Mouse (Mus musculus) forebrain, postnatal 0 days (tissue): ENCODE data around the gene Cplx3. TPM values are rescaled to one million over a fixed set of nuclear protein-coding genes. Genes with fewer than 3 reads are reported as not detected.

Source experiments
- ATAC-seq: fragments of 200-750 bp; cut with Nextera tagmentation; 2 replicates; pipeline ENCODE4 v1.8.0; 2017; ENCODE audit warnings: mild to moderate bottlenecking, moderate library complexity
- DNase-seq: peaks from one replicate; pipeline ENCODE4 v3.0.0-alpha.2; 2015
- H3K27ac ChIP-seq: fragments of 300-500 bp; sonication (generic); 2 replicates; pipeline ENCODE4 v1.5.1; 2014; ENCODE audit warnings: low read depth, mild to moderate bottlenecking, antibody characterized with exemption, low read length, moderate library complexity, mixed read lengths
- H3K27me3 ChIP-seq: fragments of 300-500 bp; sonication (generic); 2 replicates; pipeline ENCODE4 v1.6.1; 2014; ENCODE audit warnings: mild to moderate bottlenecking, low read length, mixed read lengths; ENCODE audit not compliant: insufficient read depth
- H3K36me3 ChIP-seq: fragments of 300-500 bp; sonication (generic); 2 replicates; pipeline ENCODE4 v1.6.1; 2014; ENCODE audit warnings: mild to moderate bottlenecking, moderate library complexity; ENCODE audit not compliant: insufficient read depth
- H3K4me1 ChIP-seq: fragments of 300-500 bp; sonication (generic); 2 replicates; pipeline ENCODE4 v1.6.1; 2014; ENCODE audit warnings: antibody characterized with exemption; ENCODE audit not compliant: insufficient read depth
- H3K4me2 ChIP-seq: fragments of 300-500 bp; sonication (generic); 2 replicates; pipeline ENCODE4 v1.6.1; 2014; ENCODE audit warnings: low read depth, mild to moderate bottlenecking, moderate library complexity
- H3K4me3 ChIP-seq: fragments of 300-500 bp; sonication (generic); 2 replicates; pipeline ENCODE4 v1.5.1; 2014; ENCODE audit warnings: low read depth, low read length, mixed read lengths
- H3K9ac ChIP-seq: fragments of 300-500 bp; sonication (generic); 2 replicates; pipeline ENCODE4 v1.6.1; 2014; ENCODE audit warnings: mild to moderate bottlenecking
- H3K9me3 ChIP-seq: fragments of 300-500 bp; sonication (generic); 2 replicates; pipeline ENCODE4 v1.6.1; 2016; ENCODE audit warnings: low read length
- CTCF ChIP-seq: sonication (generic); IDR thresholded peaks from 2 replicates; pipeline ENCODE4 v1.5.1; 2016; ENCODE audit warnings: antibody characterized with exemption, control low read depth, low read depth
- WGBS: fragments of 180-500 bp; shearing (Covaris S2); extraction: QIAGEN DNeasy Blood & Tissue Kit; methylation state at CpG from one replicate; pipeline ENCODE4 v1.1.7; 2014; 5-methylcytosine and 5-hydroxymethylcytosine counted together
- polyA plus RNA-seq: library from polyadenylated mRNA; unstranded; fragments of >200 nt; fragmentation: Nextera tagmentation; extraction: Ambion mirVana; gene quantifications from 2 replicates; pipeline ENCODE4 v1.2.1, GENCODE M21; 2015
- total RNA-seq: library from RNA; depleted of rRNA; stranded (reverse); fragments of >200 nt; gene quantifications from 2 replicates; pipeline ENCODE4 v1.2.3, GENCODE M21; 2014

The Cplx3 gene
- total and polyA plus RNA-seq, 2 experiments from 2014 or later, result 0.67 to 1.2 TPM

GRCm38 (mm10) chr9:57643169-57643855 lies 37.2 kb upstream of the Cplx3 start:
- Histone ChIP-seq H3K9ac (peak overlapping the region; percentile 96), H3K9me3 (no peaks in the 10 kb centered on the region), H3K27ac (no peak overlapping the region), H3K4me2 (peak overlapping the region; percentile 89), H3K36me3 (no peaks in the 10 kb centered on the region; the same call in 1 of the 2 replicates), H3K27me3 (no peaks in the 10 kb centered on the region), H3K4me3 (peak overlapping the region; percentile 98), H3K4me1 (peaks cover 44% of the 10 kb centered on the region)
- no peak for ATAC-seq
- DNase-seq, result no peak
- TF ChIP-seq CTCF, result no peak
- 69% methylated on average over 9 of the region's 9 CpGs for WGBS

- TF ChIP-seq CTCF, result no peak
- no peaks in the 10 kb centered on the region for H3K9me3 ChIP-seq
- WGBS, result 79% methylated on average over 13 of the region's 13 CpGs
- no peak overlapping the region for H3K9ac ChIP-seq
- DNase-seq (no peak), ATAC-seq (no peak)
- H3K27me3 ChIP-seq, result no peaks in the 10 kb centered on the region
- no peak overlapping the region for H3K27ac ChIP-seq
- peaks cover 45% of the 10 kb centered on the region for H3K4me1 ChIP-seq
- no peaks in the 10 kb centered on the region; the same call in 1 of the 2 replicates for H3K36me3 ChIP-seq
- H3K4me3 ChIP-seq, result no peak overlapping the region
- no peak overlapping the region for H3K4me2 ChIP-seq
Measured at GRCm38 (mm10) chr9:57641775-57642550, 35.9 kb upstream of the Cplx3 start.

- Histone ChIP-seq H3K4me2 (0 out of 2 replicates have a peak overlapping the region, but pooled peaks have one; percentile 21), H3K9ac (0 out of 2 replicates have a peak overlapping the region, but pooled peaks have one; percentile 10), H3K27me3 (no peaks in the 10 kb centered on the region), H3K36me3 (no peaks in the 10 kb centered on the region; the same call in 1 of the 2 replicates), H3K27ac (no peak overlapping the region), H3K4me3 (no peak overlapping the region), H3K4me1 (peaks cover 45% of the 10 kb centered on the region), H3K9me3 (no peaks in the 10 kb centered on the region)
- 68% methylated on average over 1 of the region's 1 CpGs for WGBS
- DNase-seq, result no peak
- no peak for TF ChIP-seq CTCF
- no peak for ATAC-seq
Measured at GRCm38 (mm10) chr9:57641022-57641421, 34.9 kb upstream of the Cplx3 start.

DNA sequence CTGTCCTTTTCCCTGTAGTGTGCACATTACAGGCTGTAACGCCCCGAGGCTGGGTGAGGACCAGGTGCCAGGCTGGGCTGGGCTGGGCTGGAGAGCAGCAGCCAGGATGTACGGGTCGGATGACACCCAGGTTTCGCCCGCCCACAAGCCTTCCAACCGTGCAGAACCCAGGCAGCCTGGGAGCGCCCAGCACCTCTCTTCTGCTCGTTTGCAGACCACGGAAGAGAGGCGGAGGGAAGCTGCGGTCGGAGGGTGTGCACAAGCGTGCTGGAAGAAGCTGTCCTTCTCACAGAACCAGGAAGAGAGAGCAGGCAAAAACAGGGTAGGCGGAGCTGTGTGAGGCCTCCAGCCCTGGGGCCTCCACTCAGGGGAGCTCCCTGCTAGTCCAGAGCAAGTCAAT lies 34.3 kb upstream of the Cplx3 start:
- H3K4me2 ChIP-seq, result peak overlapping the region; percentile 21; the same call in 1 of the 2 replicates
- ATAC-seq, result no peak
- WGBS, result 42% methylated on average over 15 of the region's 15 CpGs

GRCm38 (mm10) chr9:57639661-57640328 lies 33.7 kb upstream of the Cplx3 start:
- DNase-seq, result no peak
- TF ChIP-seq CTCF, result no peak
- peak overlapping the region; percentile 22; the same call in 1 of the 2 replicates for H3K9ac ChIP-seq
- no peaks in the 10 kb centered on the region for H3K27me3 ChIP-seq
- no peaks in the 10 kb centered on the region for H3K9me3 ChIP-seq
- peak overlapping the region; percentile 21; the same call in 1 of the 2 replicates for H3K4me2 ChIP-seq
- H3K4me3 ChIP-seq, result no peak overlapping the region
- peaks cover 45% of the 10 kb centered on the region for H3K4me1 ChIP-seq
- no peak for ATAC-seq
- no peaks in the 10 kb centered on the region; the same call in 1 of the 2 replicates for H3K36me3 ChIP-seq
- WGBS, result 64% methylated on average over 5 of the region's 5 CpGs
- peak overlapping the region; percentile 45; the same call in 1 of the 2 replicates for H3K27ac ChIP-seq

More for the DNA sequence above, 34.3 kb upstream of the Cplx3 start:
- peak overlapping the region; percentile 45; the same call in 1 of the 2 replicates for H3K27ac ChIP-seq
- DNase-seq, result no peak
- TF ChIP-seq CTCF, result no peak
- H3K9me3 ChIP-seq, result no peaks in the 10 kb centered on the region
- no peaks in the 10 kb centered on the region for H3K27me3 ChIP-seq
- 0 out of 2 replicates have a peak overlapping the region, but pooled peaks have one; percentile 22 for H3K9ac ChIP-seq
- no peak overlapping the region for H3K4me3 ChIP-seq
- no peaks in the 10 kb centered on the region; the same call in 1 of the 2 replicates for H3K36me3 ChIP-seq
- H3K4me1 ChIP-seq, result peaks cover 45% of the 10 kb centered on the region

- H3K9ac ChIP-seq, result peak overlapping the region; percentile 39; the same call in 1 of the 2 replicates
- ATAC-seq (no peak), DNase-seq (no peak)
- H3K9me3 ChIP-seq, result no peaks in the 10 kb centered on the region
- WGBS, result 52% methylated on average over 8 of the region's 8 CpGs
- H3K4me2 ChIP-seq, result no peak overlapping the region
- no peak overlapping the region for H3K4me3 ChIP-seq
- no peak for TF ChIP-seq CTCF
- H3K4me1 ChIP-seq, result peaks cover 43% of the 10 kb centered on the region
- no peaks in the 10 kb centered on the region for H3K27me3 ChIP-seq
- H3K36me3 ChIP-seq, result no peaks in the 10 kb centered on the region; the same call in 1 of the 2 replicates
- H3K27ac ChIP-seq, result no peak overlapping the region
Measured at GRCm38 (mm10) chr9:57638651-57639459, 32.8 kb upstream of the Cplx3 start.
